Mouse (Mus musculus): Measurements from ENCODE around the gene Zcchc24. TPM values are rescaled to one million over a fixed set of nuclear protein-coding genes. Genes with fewer than 3 reads are reported as not detected.
A peak's percentile ranks its signal among the peaks of the same experiment; 100 is the strongest.

Gene Zcchc24
- polyA plus RNA-seq, 1 experiment from 2014 or later: 10.5 TPM

GRCm38 (mm10) chr14:25794331-25794730 lies 25.5 kb upstream of the Zcchc24 start:
- H3K4me3 ChIP-seq: no peak overlapping the region
- no peak for DNase-seq (ENCODE audit: low spot score)
- peaks cover 21% of the 10 kb centered on the region for H3K4me1 ChIP-seq (replicated peaks)
- 94% methylated on average over 2 of the region's 2 CpGs for WGBS
- H3K36me3 ChIP-seq: no peaks in the 10 kb centered on the region
- no peak overlapping the region for H3K27ac ChIP-seq
- H3K9me3 ChIP-seq: no peaks in the 10 kb centered on the region
- H3K27me3 ChIP-seq (ENCODE audit: insufficient read depth, poor library complexity, severe bottlenecking): peaks cover 5% of the 10 kb centered on the region

- Histone ChIP-seq H3K27me3 (ENCODE audit: insufficient read depth, poor library complexity, severe bottlenecking) (no peaks in the 10 kb centered on the region), H3K9me3 (no peaks in the 10 kb centered on the region), H3K4me3 (no peak overlapping the region), H3K4me1 (replicated peaks) (peaks cover 16% of the 10 kb centered on the region), H3K27ac (no peak overlapping the region), H3K36me3 (no peaks in the 10 kb centered on the region)
- WGBS: 65% methylated on average over 6 of the region's 6 CpGs
- DNase-seq (ENCODE audit: low spot score): no peak
Observed at GRCm38 (mm10) chr14:25790768-25791302, 22.0 kb upstream of the Zcchc24 start.

GRCm38 (mm10) chr14:25789946-25790345 lies 21.1 kb upstream of the Zcchc24 start:
- no peak for DNase-seq (ENCODE audit: low spot score)
- Histone ChIP-seq H3K27ac (no peak overlapping the region), H3K4me3 (no peak overlapping the region), H3K9me3 (no peaks in the 10 kb centered on the region), H3K36me3 (no peaks in the 10 kb centered on the region), H3K4me1 (replicated peaks) (peaks cover 8% of the 10 kb centered on the region; the same call in 1 of the 2 replicates), H3K27me3 (ENCODE audit: insufficient read depth, poor library complexity, severe bottlenecking) (no peaks in the 10 kb centered on the region)
- 84% methylated on average over 1 of the region's 1 CpGs for WGBS

GRCm38 (mm10) chr14:25789207-25789606 lies 20.4 kb upstream of the Zcchc24 start:
- H3K27ac ChIP-seq: no peak overlapping the region
- H3K27me3 ChIP-seq (ENCODE audit: insufficient read depth, poor library complexity, severe bottlenecking): no peaks in the 10 kb centered on the region
- no peaks in the 10 kb centered on the region for H3K36me3 ChIP-seq
- H3K4me3 ChIP-seq: no peak overlapping the region
- peaks cover 8% of the 10 kb centered on the region; the same call in 1 of the 2 replicates for H3K4me1 ChIP-seq (replicated peaks)
- no peaks in the 10 kb centered on the region for H3K9me3 ChIP-seq
- DNase-seq (ENCODE audit: low spot score): no peak

- Histone ChIP-seq H3K27ac (no peak overlapping the region), H3K27me3 (ENCODE audit: insufficient read depth, poor library complexity, severe bottlenecking) (no peaks in the 10 kb centered on the region), H3K4me1 (replicated peaks) (peaks cover 15% of the 10 kb centered on the region; the same call in 1 of the 2 replicates), H3K9me3 (no peaks in the 10 kb centered on the region), H3K4me3 (no peak overlapping the region), H3K36me3 (no peaks in the 10 kb centered on the region)
- 78% methylated on average over 5 of the region's 5 CpGs for WGBS
- no peak for DNase-seq (ENCODE audit: low spot score)
Observed at GRCm38 (mm10) chr14:25788201-25788600, 19.4 kb upstream of the Zcchc24 start.

GRCm38 (mm10) chr14:25787387-25787910 lies 18.6 kb upstream of the Zcchc24 start:
- Histone ChIP-seq H3K9me3 (no peaks in the 10 kb centered on the region), H3K27me3 (ENCODE audit: insufficient read depth, poor library complexity, severe bottlenecking) (no peaks in the 10 kb centered on the region), H3K27ac (no peak overlapping the region), H3K4me1 (replicated peaks) (peaks cover 19% of the 10 kb centered on the region; the same call in 1 of the 2 replicates), H3K4me3 (no peak overlapping the region), H3K36me3 (no peaks in the 10 kb centered on the region)
- no peak for DNase-seq (ENCODE audit: low spot score)
- 83% methylated on average over 12 of the region's 12 CpGs for WGBS

GRCm38 (mm10) chr14:25786959-25787358 lies 18.1 kb upstream of the Zcchc24 start:
- Histone ChIP-seq H3K4me1 (replicated peaks) (peaks cover 24% of the 10 kb centered on the region; the same call in 1 of the 2 replicates), H3K9me3 (no peaks in the 10 kb centered on the region), H3K27me3 (ENCODE audit: insufficient read depth, poor library complexity, severe bottlenecking) (no peaks in the 10 kb centered on the region), H3K36me3 (no peaks in the 10 kb centered on the region), H3K4me3 (no peak overlapping the region), H3K27ac (no peak overlapping the region)
- WGBS: 65% methylated on average over 5 of the region's 5 CpGs
- DNase-seq (ENCODE audit: low spot score): no peak

GRCm38 (mm10) chr14:25785210-25785609 lies 16.4 kb upstream of the Zcchc24 start:
- H3K9me3 ChIP-seq: no peaks in the 10 kb centered on the region
- WGBS: 89% methylated on average over 4 of the region's 4 CpGs
- no peak for DNase-seq (ENCODE audit: low spot score)
- peaks cover 24% of the 10 kb centered on the region; the same call in 1 of the 2 replicates for H3K4me1 ChIP-seq (replicated peaks)
- no peak overlapping the region for H3K27ac ChIP-seq
- H3K36me3 ChIP-seq: no peaks in the 10 kb centered on the region
- no peak overlapping the region for H3K4me3 ChIP-seq
- no peaks in the 10 kb centered on the region for H3K27me3 ChIP-seq (ENCODE audit: insufficient read depth, poor library complexity, severe bottlenecking)

GRCm38 (mm10) chr14:25783220-25783619 lies 14.4 kb upstream of the Zcchc24 start:
- H3K36me3 ChIP-seq: no peaks in the 10 kb centered on the region
- no peaks in the 10 kb centered on the region for H3K9me3 ChIP-seq
- 69% methylated on average over 7 of the region's 7 CpGs for WGBS
- H3K4me3 ChIP-seq: no peak overlapping the region
- DNase-seq (ENCODE audit: low spot score): no peak
- no peak overlapping the region for H3K27ac ChIP-seq
- peaks cover 19% of the 10 kb centered on the region; the same call in 1 of the 2 replicates for H3K4me1 ChIP-seq (replicated peaks)
- H3K27me3 ChIP-seq (ENCODE audit: insufficient read depth, poor library complexity, severe bottlenecking): no peaks in the 10 kb centered on the region

- Histone ChIP-seq H3K27me3 (ENCODE audit: insufficient read depth, poor library complexity, severe bottlenecking) (no peaks in the 10 kb centered on the region), H3K27ac (no peak overlapping the region), H3K4me1 (replicated peaks) (peaks cover 18% of the 10 kb centered on the region; the same call in 1 of the 2 replicates), H3K36me3 (no peaks in the 10 kb centered on the region), H3K9me3 (no peaks in the 10 kb centered on the region), H3K4me3 (no peak overlapping the region)
- 80% methylated on average over 11 of the region's 11 CpGs for WGBS
- no peak for DNase-seq (ENCODE audit: low spot score)
Observed at GRCm38 (mm10) chr14:25780601-25781000, 11.8 kb upstream of the Zcchc24 start.

- 76% methylated on average over 6 of the region's 6 CpGs for WGBS
- H3K27me3 ChIP-seq (ENCODE audit: insufficient read depth, poor library complexity, severe bottlenecking): 0 out of 2 replicates have a peak, but pooled peaks cover 10% of the 10 kb centered on the region
- no peak overlapping the region for H3K4me3 ChIP-seq
- H3K36me3 ChIP-seq: no peaks in the 10 kb centered on the region
- H3K4me1 ChIP-seq (replicated peaks): peaks cover 27% of the 10 kb centered on the region
- no peaks in the 10 kb centered on the region for H3K9me3 ChIP-seq
- no peak overlapping the region for H3K27ac ChIP-seq
- DNase-seq (ENCODE audit: low spot score): no peak
Observed at GRCm38 (mm10) chr14:25776294-25776693, 7.5 kb upstream of the Zcchc24 start.

GRCm38 (mm10) chr14:25774100-25774499 lies 5.3 kb upstream of the Zcchc24 start:
- 35% methylated on average over 5 of the region's 5 CpGs for WGBS
- H3K9me3 ChIP-seq: no peaks in the 10 kb centered on the region
- H3K4me3 ChIP-seq: no peak overlapping the region
- no peak for DNase-seq (ENCODE audit: low spot score)
- H3K36me3 ChIP-seq: no peaks in the 10 kb centered on the region
- H3K27ac ChIP-seq: peak overlapping the region; percentile 31; the same call in 1 of the 2 replicates
- peaks cover 27% of the 10 kb centered on the region for H3K27me3 ChIP-seq (ENCODE audit: insufficient read depth, poor library complexity, severe bottlenecking)
- H3K4me1 ChIP-seq (replicated peaks): peaks cover 43% of the 10 kb centered on the region

GRCm38 (mm10) chr14:25773039-25773438 lies 4.2 kb upstream of the Zcchc24 start:
- Histone ChIP-seq H3K4me3 (no peak overlapping the region), H3K36me3 (no peaks in the 10 kb centered on the region), H3K4me1 (replicated peaks) (peaks cover 53% of the 10 kb centered on the region), H3K27me3 (ENCODE audit: insufficient read depth, poor library complexity, severe bottlenecking) (peaks cover 29% of the 10 kb centered on the region), H3K27ac (no peak overlapping the region), H3K9me3 (no peaks in the 10 kb centered on the region)
- whole genome bisulfite sequencing: 49% methylated on average over 4 of the region's 4 CpGs
- DNase-seq (ENCODE audit: low spot score): no peak

Measured in hindbrain, embryonic 10.5 days (tissue).